Mouse (Mus musculus) spleen, postnatal 14 days (tissue): Measurements from ENCODE around the gene Neurog2.

Source experiments
- DNase-seq, 2 experiments: peaks; one replicate each; pipeline ENCODE4 v3.0.0; 2021 to 2022; ENCODE audit warnings: low spot score in 2 of 2

Gene Neurog2

GRCm38 (mm10) chr3:127633080-127634032 is at the start of gene Neurog2:
Gene Neurog2, plus strand, starts transcription at chr3:127633135.
- DNase-seq: no peak

- no peak for DNase-seq
Measured at GRCm38 (mm10) chr3:127597136-127597535, 35.8 kb upstream of the Neurog2 start.

GRCm38 (mm10) chr3:127608109-127608508 is 24.8 kb upstream of the Neurog2 start:
- DNase-seq: no peak

GRCm38 (mm10) chr3:127625296-127625695 is 7.6 kb upstream of the Neurog2 start:
- peak; percentile 57 to 71 for DNase-seq

- DNase-seq: no peak
Measured at GRCm38 (mm10) chr3:127625701-127626399, 7.1 kb upstream of the Neurog2 start.

- no peak for DNase-seq
Measured at GRCm38 (mm10) chr3:127626524-127626923, 6.4 kb upstream of the Neurog2 start.

GRCm38 (mm10) chr3:127627151-127627955 is 5.6 kb upstream of the Neurog2 start:
- DNase-seq: no peak

- DNase-seq: no peak
Measured at GRCm38 (mm10) chr3:127627956-127628310, 5.0 kb upstream of the Neurog2 start.

GRCm38 (mm10) chr3:127628311-127629184 is 4.4 kb upstream of the Neurog2 start:
- no peak for DNase-seq

GRCm38 (mm10) chr3:127630190-127630589 is 2.7 kb upstream of the Neurog2 start:
- no peak for DNase-seq

- no peak for DNase-seq
Measured at GRCm38 (mm10) chr3:127630735-127631372, 2.1 kb upstream of the Neurog2 start.

- no peak for DNase-seq
Measured at GRCm38 (mm10) chr3:127631582-127631981, 1.4 kb upstream of the Neurog2 start.

GRCm38 (mm10) chr3:127632531-127632930 is 404 bp upstream of the Neurog2 start:
- DNase-seq: no peak

- peak; percentile 39 to 59 for DNase-seq
Measured at GRCm38 (mm10) chr3:127634101-127634983, 1.4 kb downstream of the Neurog2 start.

- no peak for DNase-seq
Measured at GRCm38 (mm10) chr3:127634984-127635349, 2.0 kb downstream of the Neurog2 start.

GRCm38 (mm10) chr3:127639875-127640761 is 7.2 kb downstream of the Neurog2 start:
- no peak for DNase-seq

- no peak for DNase-seq
Measured at GRCm38 (mm10) chr3:127640762-127641700, 8.1 kb downstream of the Neurog2 start.
